In the genomic region with DNA sequence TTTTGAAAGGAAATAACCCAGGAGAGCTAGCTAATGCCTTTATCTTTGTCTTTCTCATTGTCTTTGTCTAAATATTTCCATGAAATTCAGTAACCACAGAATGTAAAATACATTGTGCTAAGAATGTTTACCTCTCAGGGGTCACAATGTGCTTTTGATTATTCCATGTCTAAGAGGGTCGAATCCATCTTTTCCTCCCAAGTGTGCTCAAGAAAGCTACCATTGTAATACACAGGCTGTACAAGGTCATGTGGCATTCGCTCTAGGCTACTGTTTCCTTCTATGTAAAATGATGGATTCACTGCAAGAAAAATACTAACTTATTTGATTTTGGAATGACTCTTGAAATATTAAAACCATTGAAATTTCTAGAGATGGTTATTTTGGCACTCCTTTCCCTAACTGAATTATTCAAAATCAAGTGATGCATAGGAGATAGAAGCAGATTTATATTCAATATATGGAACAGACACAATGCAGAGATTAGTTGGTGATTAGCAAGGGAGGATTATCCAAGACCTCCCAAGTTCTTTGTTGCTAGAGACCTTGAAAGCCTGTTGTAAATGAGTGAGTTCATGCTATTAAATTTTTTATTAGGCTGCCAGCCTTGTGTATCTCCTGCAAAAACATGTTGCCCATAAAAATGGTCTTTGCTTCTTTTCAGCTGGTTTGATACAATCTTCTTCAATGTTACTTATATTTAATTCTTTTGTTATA, we compare ENCODE assay signal across 12 mouse cellular contexts.
"Had no signal": no experiment of that assay in that cellular context is flagged by ENCODE, and none has a peak within 500 bp of the region (broad histone marks: within the 10 kb centered on the region; RNA-seq: fewer than 3 reads in every experiment).

No protein-coding gene starts in this region.

- H3K4me2 ChIP-seq: liver, embryonic 11.5 days; liver, embryonic 15.5 days; lung, embryonic 14.5 days; midbrain, embryonic 13.5 days had no signal

- H3K4me3 ChIP-seq: left cerebral cortex, adult 2 months; limb, embryonic 10.5 days; liver, embryonic 15.5 days; midbrain, embryonic 13.5 days had no signal

- ATAC-seq: midbrain, embryonic 13.5 days had no signal

- H3K4me1 ChIP-seq: limb, embryonic 10.5 days; liver, embryonic 15.5 days had no signal

- H3K9ac ChIP-seq: liver, embryonic 15.5 days; lung, embryonic 14.5 days; midbrain, embryonic 13.5 days had no signal

- H3K9me3 ChIP-seq: limb, embryonic 10.5 days; liver, embryonic 15.5 days; midbrain, embryonic 13.5 days had no signal

- H3K27me3 ChIP-seq: liver, embryonic 15.5 days; midbrain, embryonic 13.5 days had no signal

- H3K27ac ChIP-seq: left cerebral cortex, adult 2 months; limb, embryonic 10.5 days; liver, embryonic 15.5 days; midbrain, embryonic 13.5 days; stomach, postnatal 0 days had no signal

- DNase-seq: kidney, adult 9 months; kidney, postnatal 10 days; lung, embryonic 14.5 days; lung, postnatal 10 days; lung, postnatal 4 days; thymus, postnatal 4 days had no signal

- H3K36me3 ChIP-seq: limb, embryonic 10.5 days; liver, embryonic 15.5 days; midbrain, embryonic 13.5 days had no signal
